Mouse (Mus musculus): Measurements from ENCODE around the gene Ifit1. TPM values are rescaled to one million over a fixed set of nuclear protein-coding genes. Genes with fewer than 3 reads are reported as not detected.
A peak's percentile ranks its signal among the peaks of the same experiment; 100 is the strongest.

Ifit1 gene
- polyA plus RNA-seq, 1 experiment from 2014 or later, result 0.48 TPM

GRCm38 (mm10) chr19:34673476-34673875 lies 32.8 kb downstream of the Ifit1 start:
- no peak for ATAC-seq
- 42% methylated on average over 7 of the region's 7 CpGs for WGBS
- Histone ChIP-seq H3K4me2 (ENCODE audit: low read length) (no peak overlapping the region), H3K4me1 (ENCODE audit: control insufficient read depth, insufficient read depth, low read depth, low read length) (no peaks in the 10 kb centered on the region), H3K36me3 (ENCODE audit: control insufficient read depth, insufficient read depth, low read length) (no peaks in the 10 kb centered on the region), H3K9ac (ENCODE audit: low read depth, low read length) (no peak overlapping the region), H3K27ac (ENCODE audit: low read depth, low read length) (no peak overlapping the region), H3K27me3 (replicated peaks; ENCODE audit: control insufficient read depth, insufficient read depth, low read length) (no peaks in the 10 kb centered on the region), H3K4me3 (ENCODE audit: low read length) (no peak overlapping the region), H3K9me3 (ENCODE audit: control insufficient read depth, low read length) (no peaks in the 10 kb centered on the region)

GRCm38 (mm10) chr19:34678428-34678827 lies 37.8 kb downstream of the Ifit1 start:
- Histone ChIP-seq H3K9ac (ENCODE audit: low read depth, low read length) (no peak overlapping the region), H3K9me3 (ENCODE audit: control insufficient read depth, low read length) (no peaks in the 10 kb centered on the region), H3K36me3 (ENCODE audit: control insufficient read depth, insufficient read depth, low read length) (no peaks in the 10 kb centered on the region), H3K4me3 (ENCODE audit: low read length) (no peak overlapping the region), H3K4me1 (ENCODE audit: control insufficient read depth, insufficient read depth, low read depth, low read length) (no peaks in the 10 kb centered on the region), H3K27ac (ENCODE audit: low read depth, low read length) (no peak overlapping the region), H3K27me3 (replicated peaks; ENCODE audit: control insufficient read depth, insufficient read depth, low read length) (no peaks in the 10 kb centered on the region), H3K4me2 (ENCODE audit: low read length) (no peak overlapping the region)
- 90% methylated on average over 4 of the region's 4 CpGs for WGBS
- ATAC-seq, result no peak

- Histone ChIP-seq H3K4me3 (ENCODE audit: low read length) (no peak overlapping the region), H3K4me2 (ENCODE audit: low read length) (no peak overlapping the region), H3K36me3 (ENCODE audit: control insufficient read depth, insufficient read depth, low read length) (no peaks in the 10 kb centered on the region), H3K4me1 (ENCODE audit: control insufficient read depth, insufficient read depth, low read depth, low read length) (no peaks in the 10 kb centered on the region), H3K27me3 (replicated peaks; ENCODE audit: control insufficient read depth, insufficient read depth, low read length) (no peaks in the 10 kb centered on the region), H3K9ac (ENCODE audit: low read depth, low read length) (no peak overlapping the region), H3K27ac (ENCODE audit: low read depth, low read length) (no peak overlapping the region), H3K9me3 (ENCODE audit: control insufficient read depth, low read length) (no peaks in the 10 kb centered on the region)
- 52% methylated on average over 1 of the region's 1 CpGs for WGBS
- ATAC-seq, result peak; percentile 60; the same call in 1 of the 2 replicates
Observed at GRCm38 (mm10) chr19:34684857-34685256, 44.2 kb downstream of the Ifit1 start.

GRCm38 (mm10) chr19:34685530-34685929 lies 44.9 kb downstream of the Ifit1 start:
- ATAC-seq, result no peak
- no peak overlapping the region for H3K27ac ChIP-seq (ENCODE audit: low read depth, low read length)
- H3K9me3 ChIP-seq (ENCODE audit: control insufficient read depth, low read length), result no peaks in the 10 kb centered on the region
- H3K9ac ChIP-seq (ENCODE audit: low read depth, low read length), result no peak overlapping the region
- H3K4me1 ChIP-seq (ENCODE audit: control insufficient read depth, insufficient read depth, low read depth, low read length), result no peaks in the 10 kb centered on the region
- no peaks in the 10 kb centered on the region for H3K27me3 ChIP-seq (replicated peaks; ENCODE audit: control insufficient read depth, insufficient read depth, low read length)
- H3K4me3 ChIP-seq (ENCODE audit: low read length), result no peak overlapping the region
- no peak overlapping the region for H3K4me2 ChIP-seq (ENCODE audit: low read length)
- H3K36me3 ChIP-seq (ENCODE audit: control insufficient read depth, insufficient read depth, low read length), result no peaks in the 10 kb centered on the region
- 92% methylated on average over 1 of the region's 1 CpGs for WGBS

- H3K27ac ChIP-seq (ENCODE audit: low read depth, low read length), result no peak overlapping the region
- no peak overlapping the region for H3K4me3 ChIP-seq (ENCODE audit: low read length)
Observed at GRCm38 (mm10) chr19:34691402-34691801, 50.7 kb downstream of the Ifit1 start.

GRCm38 (mm10) chr19:34696352-34696986 lies 55.8 kb downstream of the Ifit1 start:
- H3K4me3 ChIP-seq (ENCODE audit: low read length), result no peak overlapping the region
- H3K4me1 ChIP-seq (ENCODE audit: control insufficient read depth, insufficient read depth, low read depth, low read length), result no peaks in the 10 kb centered on the region
- no peaks in the 10 kb centered on the region for H3K27me3 ChIP-seq (replicated peaks; ENCODE audit: control insufficient read depth, insufficient read depth, low read length)
- H3K9me3 ChIP-seq (ENCODE audit: control insufficient read depth, low read length), result no peaks in the 10 kb centered on the region
- H3K27ac ChIP-seq (ENCODE audit: low read depth, low read length), result no peak overlapping the region
- 91% methylated on average over 8 of the region's 8 CpGs for WGBS
- H3K36me3 ChIP-seq (ENCODE audit: control insufficient read depth, insufficient read depth, low read length), result no peaks in the 10 kb centered on the region
- no peak overlapping the region for H3K9ac ChIP-seq (ENCODE audit: low read depth, low read length)
- H3K4me2 ChIP-seq (ENCODE audit: low read length), result no peak overlapping the region
- no peak for ATAC-seq

More at GRCm38 (mm10) chr19:34691402-34691801, 50.7 kb downstream of the Ifit1 start:
- no peaks in the 10 kb centered on the region for H3K36me3 ChIP-seq (ENCODE audit: control insufficient read depth, insufficient read depth, low read length)
- no peaks in the 10 kb centered on the region for H3K9me3 ChIP-seq (ENCODE audit: control insufficient read depth, low read length)
- ATAC-seq, result no peak
- H3K4me1 ChIP-seq (ENCODE audit: control insufficient read depth, insufficient read depth, low read depth, low read length), result no peaks in the 10 kb centered on the region
- WGBS, result 89% methylated on average over 6 of the region's 6 CpGs
- H3K4me2 ChIP-seq (ENCODE audit: low read length), result no peak overlapping the region
- no peak overlapping the region for H3K9ac ChIP-seq (ENCODE audit: low read depth, low read length)
- H3K27me3 ChIP-seq (replicated peaks; ENCODE audit: control insufficient read depth, insufficient read depth, low read length), result no peaks in the 10 kb centered on the region

GRCm38 (mm10) chr19:34697461-34697860 lies 56.8 kb downstream of the Ifit1 start:
- Histone ChIP-seq H3K9ac (ENCODE audit: low read depth, low read length) (no peak overlapping the region), H3K36me3 (ENCODE audit: control insufficient read depth, insufficient read depth, low read length) (no peaks in the 10 kb centered on the region), H3K4me1 (ENCODE audit: control insufficient read depth, insufficient read depth, low read depth, low read length) (no peaks in the 10 kb centered on the region), H3K27ac (ENCODE audit: low read depth, low read length) (no peak overlapping the region), H3K9me3 (ENCODE audit: control insufficient read depth, low read length) (no peaks in the 10 kb centered on the region), H3K27me3 (replicated peaks; ENCODE audit: control insufficient read depth, insufficient read depth, low read length) (no peaks in the 10 kb centered on the region), H3K4me3 (ENCODE audit: low read length) (no peak overlapping the region), H3K4me2 (ENCODE audit: low read length) (no peak overlapping the region)
- WGBS, result 82% methylated on average over 2 of the region's 2 CpGs
- no peak for ATAC-seq

GRCm38 (mm10) chr19:34698432-34698831 lies 57.8 kb downstream of the Ifit1 start:
- no peaks in the 10 kb centered on the region for H3K4me1 ChIP-seq (ENCODE audit: control insufficient read depth, insufficient read depth, low read depth, low read length)
- no peak overlapping the region for H3K27ac ChIP-seq (ENCODE audit: low read depth, low read length)
- H3K27me3 ChIP-seq (replicated peaks; ENCODE audit: control insufficient read depth, insufficient read depth, low read length), result no peaks in the 10 kb centered on the region
- no peak overlapping the region for H3K4me2 ChIP-seq (ENCODE audit: low read length)
- WGBS, result 78% methylated on average over 3 of the region's 3 CpGs
- no peak for ATAC-seq
- no peak overlapping the region for H3K4me3 ChIP-seq (ENCODE audit: low read length)
- H3K36me3 ChIP-seq (ENCODE audit: control insufficient read depth, insufficient read depth, low read length), result no peaks in the 10 kb centered on the region
- H3K9me3 ChIP-seq (ENCODE audit: control insufficient read depth, low read length), result no peaks in the 10 kb centered on the region
- no peak overlapping the region for H3K9ac ChIP-seq (ENCODE audit: low read depth, low read length)

GRCm38 (mm10) chr19:34698852-34699251 lies 58.2 kb downstream of the Ifit1 start:
- Histone ChIP-seq H3K4me1 (ENCODE audit: control insufficient read depth, insufficient read depth, low read depth, low read length) (no peaks in the 10 kb centered on the region), H3K4me2 (ENCODE audit: low read length) (no peak overlapping the region), H3K4me3 (ENCODE audit: low read length) (no peak overlapping the region), H3K36me3 (ENCODE audit: control insufficient read depth, insufficient read depth, low read length) (no peaks in the 10 kb centered on the region), H3K27ac (ENCODE audit: low read depth, low read length) (no peak overlapping the region), H3K9me3 (ENCODE audit: control insufficient read depth, low read length) (no peaks in the 10 kb centered on the region), H3K9ac (ENCODE audit: low read depth, low read length) (no peak overlapping the region), H3K27me3 (replicated peaks; ENCODE audit: control insufficient read depth, insufficient read depth, low read length) (no peaks in the 10 kb centered on the region)
- ATAC-seq, result no peak
- 35% methylated on average over 1 of the region's 1 CpGs for WGBS
